Mouse (Mus musculus) kidney, embryonic 16.5 days (tissue): ENCODE data around the gene Gucy2c. TPM values are rescaled to one million over a fixed set of nuclear protein-coding genes. Genes with fewer than 3 reads are reported as not detected.

Experiments used
- ATAC-seq: fragments of 200-750 bp; cut with Nextera tagmentation; 2 replicates; pipeline ENCODE4 v1.8.0; 2017; ENCODE audit warnings: moderate TSS enrichment; ENCODE audit not compliant: low FRiP score, low TSS enrichment
- H3K27ac ChIP-seq: fragments of 300-500 bp; sonication (generic); 2 replicates; pipeline ENCODE4 v1.5.1; 2014; ENCODE audit warnings: low read length
- H3K27me3 ChIP-seq: fragments of 300-500 bp; sonication (generic); 2 replicates; pipeline ENCODE4 v1.6.1; 2014; ENCODE audit warnings: low read length, control low read depth, mixed read lengths; ENCODE audit not compliant: insufficient read depth
- H3K36me3 ChIP-seq: fragments of 300-500 bp; sonication (generic); 2 replicates; pipeline ENCODE4 v1.6.1; 2014; ENCODE audit warnings: low read length, control low read depth, mixed read lengths; ENCODE audit not compliant: insufficient read depth
- H3K4me1 ChIP-seq: fragments of 300-500 bp; sonication (generic); 2 replicates; pipeline ENCODE4 v1.6.1; 2014; ENCODE audit warnings: low read length, control low read depth, mixed read lengths; ENCODE audit not compliant: insufficient read depth
- H3K4me2 ChIP-seq: fragments of 300-500 bp; sonication (generic); replicated peaks from 2 replicates; pipeline ENCODE4 v1.6.1; 2014; ENCODE audit warnings: low read depth, low read length
- H3K4me3 ChIP-seq: fragments of 300-500 bp; sonication (generic); 2 replicates; pipeline ENCODE4 v1.5.1; 2014; ENCODE audit warnings: mild to moderate bottlenecking, low read length
- H3K9ac ChIP-seq: fragments of 300-500 bp; sonication (generic); replicated peaks from 2 replicates; pipeline ENCODE4 v1.6.1; 2014; ENCODE audit warnings: low read length
- H3K9me3 ChIP-seq: fragments of 300-500 bp; sonication (generic); 2 replicates; pipeline ENCODE4 v1.6.1; 2016; ENCODE audit warnings: low read length, control low read depth
- WGBS: fragments of 180-500 bp; shearing (Covaris S2); extraction: QIAGEN DNeasy Blood & Tissue Kit; methylation state at CpG from one replicate; pipeline ENCODE4 v1.1.7; 2014; 5-methylcytosine and 5-hydroxymethylcytosine counted together
- polyA plus RNA-seq: library from polyadenylated mRNA; unstranded; fragments of >200 nt; fragmentation: Nextera tagmentation; extraction: Ambion mirVana; gene quantifications from 2 replicates; pipeline ENCODE4 v1.2.1, GENCODE M21; 2015

The Gucy2c gene
- polyA plus RNA-seq, 1 experiment from 2014 or later = 0.11 TPM

GRCm38 (mm10) chr6:136793831-136794525 lies 12.4 kb upstream of the Gucy2c start:
- Histone ChIP-seq H3K9me3 (no peaks in the 10 kb centered on the region), H3K9ac (peak overlapping the region; percentile 63), H3K4me1 (peaks cover 14% of the 10 kb centered on the region), H3K36me3 (no peaks in the 10 kb centered on the region), H3K27ac (no peak overlapping the region), H3K4me3 (peak overlapping the region; percentile 52), H3K4me2 (peak overlapping the region; percentile 93), H3K27me3 (no peaks in the 10 kb centered on the region)
- ATAC-seq = 0 out of 2 replicates have a peak, but pooled peaks have one; percentile 39
- WGBS = under 1% methylated on average over 21 of the region's 24 CpGs

DNA sequence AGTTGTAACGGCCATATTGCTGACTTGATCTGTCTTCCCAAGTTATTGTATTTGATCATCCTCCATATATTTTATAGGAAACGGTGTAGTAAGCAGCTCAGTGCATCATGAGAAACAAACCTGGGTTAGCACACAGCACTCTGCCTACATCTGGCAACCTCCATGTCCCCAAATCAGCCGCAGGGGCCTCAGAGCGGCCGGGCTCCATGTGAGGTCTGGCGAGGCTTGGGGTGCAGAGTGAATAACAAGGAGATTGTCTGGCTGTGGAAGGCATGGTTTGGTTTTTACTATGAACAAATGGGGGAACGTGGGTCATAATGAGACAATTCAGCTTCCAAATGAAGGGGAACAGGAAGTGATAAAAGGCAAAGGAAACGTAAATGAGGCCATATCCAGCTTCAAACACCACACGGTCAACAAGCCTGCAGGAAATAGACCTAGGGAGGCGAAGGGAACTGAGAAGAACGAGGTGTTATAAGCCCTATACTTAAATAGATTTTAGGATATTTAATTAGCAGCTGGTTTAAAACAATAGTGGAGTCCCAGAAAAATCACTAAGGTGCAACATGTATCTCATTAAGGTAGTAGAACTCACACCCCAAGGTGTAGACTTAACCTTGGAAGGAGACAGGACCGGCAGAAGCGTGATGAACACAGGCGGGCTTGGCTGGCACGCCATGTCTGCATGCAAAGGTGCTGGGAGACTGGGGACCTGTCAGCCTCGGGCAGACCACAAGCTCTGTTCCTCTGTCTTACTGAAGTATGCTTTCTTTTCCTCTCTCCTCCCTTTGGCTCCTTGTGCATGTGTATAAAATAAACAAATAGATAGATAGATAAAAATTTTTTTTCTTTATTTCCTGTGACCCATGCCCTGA lies 11.6 kb upstream of the Gucy2c start:
- no peak for ATAC-seq
- no peaks in the 10 kb centered on the region for H3K9me3 ChIP-seq

GRCm38 (mm10) chr6:136789391-136789971 lies 7.9 kb upstream of the Gucy2c start:
- Histone ChIP-seq H3K27ac (peak overlapping the region; percentile 68; the same call in 1 of the 2 replicates), H3K4me1 (peaks cover 16% of the 10 kb centered on the region), H3K9ac (no peak overlapping the region), H3K4me2 (no peak overlapping the region), H3K4me3 (no peak overlapping the region), H3K27me3 (no peaks in the 10 kb centered on the region), H3K36me3 (no peaks in the 10 kb centered on the region), H3K9me3 (no peaks in the 10 kb centered on the region)
- ATAC-seq = peak; percentile 77
- WGBS = 37% methylated on average over 5 of the region's 5 CpGs

More for the DNA sequence above, 11.6 kb upstream of the Gucy2c start:
- peak overlapping the region; percentile 63 for H3K9ac ChIP-seq
- peaks cover 16% of the 10 kb centered on the region for H3K4me1 ChIP-seq
- no peaks in the 10 kb centered on the region for H3K36me3 ChIP-seq
- H3K4me3 ChIP-seq = peak overlapping the region; percentile 52
- WGBS = 25% methylated on average over 16 of the region's 16 CpGs
- peak overlapping the region; percentile 93 for H3K4me2 ChIP-seq
- H3K27ac ChIP-seq = no peak overlapping the region
- no peaks in the 10 kb centered on the region for H3K27me3 ChIP-seq

DNA sequence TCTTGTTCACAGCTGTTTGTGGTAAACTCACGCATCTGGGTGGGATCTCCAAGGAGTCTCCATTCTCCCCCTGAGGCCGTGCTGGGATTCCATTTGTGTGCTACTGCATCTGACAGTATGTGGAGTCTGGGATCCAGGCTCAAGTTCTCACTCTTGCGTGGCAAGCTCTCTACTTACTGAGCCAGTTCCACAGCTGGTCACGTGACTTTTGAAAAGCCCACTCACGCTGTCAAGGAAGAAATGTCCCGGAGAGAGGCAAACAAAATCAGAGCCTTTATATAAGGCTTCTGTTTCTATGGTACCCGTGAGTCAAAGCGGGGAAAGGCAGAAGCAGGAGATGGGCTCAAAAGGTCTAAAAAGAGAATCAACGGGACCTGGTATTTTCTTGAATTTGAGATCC lies 1.2 kb upstream of the Gucy2c start:
- no peak for ATAC-seq
- 85% methylated on average over 9 of the region's 9 CpGs for WGBS
- no peak overlapping the region for H3K4me3 ChIP-seq
- no peaks in the 10 kb centered on the region for H3K36me3 ChIP-seq
- H3K27me3 ChIP-seq = no peaks in the 10 kb centered on the region
- no peak overlapping the region for H3K4me2 ChIP-seq
- H3K9ac ChIP-seq = no peak overlapping the region
- no peaks in the 10 kb centered on the region for H3K4me1 ChIP-seq
- no peaks in the 10 kb centered on the region for H3K9me3 ChIP-seq
- no peak overlapping the region for H3K27ac ChIP-seq

- H3K27me3 ChIP-seq = no peaks in the 10 kb centered on the region
- no peaks in the 10 kb centered on the region for H3K9me3 ChIP-seq
- no peak overlapping the region for H3K4me3 ChIP-seq
- no peak overlapping the region for H3K9ac ChIP-seq
- no peaks in the 10 kb centered on the region for H3K36me3 ChIP-seq
- ATAC-seq = no peak
- no peak overlapping the region for H3K4me2 ChIP-seq
- H3K4me1 ChIP-seq = no peaks in the 10 kb centered on the region
- no peak overlapping the region for H3K27ac ChIP-seq
- WGBS = 87% methylated on average over 12 of the region's 12 CpGs
These were observed 581 bp upstream of the Gucy2c start for GRCm38 (mm10) chr6:136782146-136782545.

- H3K4me2 ChIP-seq = no peak overlapping the region
- no peaks in the 10 kb centered on the region for H3K36me3 ChIP-seq
- no peaks in the 10 kb centered on the region for H3K27me3 ChIP-seq
- H3K4me1 ChIP-seq = no peaks in the 10 kb centered on the region
- no peaks in the 10 kb centered on the region for H3K9me3 ChIP-seq
- H3K9ac ChIP-seq = no peak overlapping the region
- H3K4me3 ChIP-seq = no peak overlapping the region
- no peak for ATAC-seq
- 81% methylated on average over 1 of the region's 1 CpGs for WGBS
- H3K27ac ChIP-seq = no peak overlapping the region
These were observed 5.2 kb downstream of the Gucy2c start for GRCm38 (mm10) chr6:136776392-136776791.

DNA sequence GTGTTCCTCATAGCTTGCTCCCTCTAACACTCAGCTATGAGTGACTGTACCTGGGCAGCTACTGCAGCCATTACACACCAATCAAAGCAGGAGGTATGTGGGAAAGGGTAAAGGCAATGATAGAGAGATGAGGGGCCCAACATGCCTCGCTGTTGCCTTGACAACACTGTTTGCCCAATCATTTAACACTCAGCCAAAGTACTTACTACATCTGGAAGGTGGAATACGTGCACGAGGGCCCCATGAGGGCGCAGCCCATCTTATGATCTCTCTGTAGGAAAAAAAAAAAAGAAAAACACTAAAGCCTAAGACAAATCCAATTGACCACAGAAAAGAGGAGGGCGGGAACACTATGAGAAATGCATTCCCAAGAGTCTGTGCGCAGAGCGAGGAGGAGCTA lies 11.7 kb downstream of the Gucy2c start:
- no peaks in the 10 kb centered on the region for H3K27me3 ChIP-seq
- WGBS = 88% methylated on average over 7 of the region's 7 CpGs
- H3K4me2 ChIP-seq = no peak overlapping the region
- H3K36me3 ChIP-seq = no peaks in the 10 kb centered on the region
- no peaks in the 10 kb centered on the region for H3K9me3 ChIP-seq
- H3K9ac ChIP-seq = no peak overlapping the region
- H3K4me3 ChIP-seq = no peak overlapping the region
- no peak overlapping the region for H3K27ac ChIP-seq
- ATAC-seq = no peak
- no peaks in the 10 kb centered on the region for H3K4me1 ChIP-seq

DNA sequence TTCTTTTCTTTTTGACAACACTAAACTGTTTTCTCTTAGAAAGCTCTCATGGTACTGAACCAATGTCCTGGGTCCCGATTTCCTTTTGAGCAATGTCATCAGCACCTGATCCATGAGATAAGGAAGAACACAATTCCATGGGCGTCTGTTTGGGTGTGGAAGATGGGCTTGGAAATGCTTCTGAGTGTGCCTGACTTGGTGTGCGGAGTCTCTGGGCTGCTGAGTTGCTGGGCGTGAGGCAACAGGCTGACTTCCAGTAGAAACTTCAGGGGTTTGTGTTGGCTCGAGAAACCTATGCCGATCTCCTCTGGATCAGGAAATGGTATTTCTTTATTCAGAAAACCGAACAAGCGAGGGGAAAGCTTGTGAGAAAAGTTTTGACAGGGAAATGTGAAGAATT lies 12.4 kb downstream of the Gucy2c start:
- H3K4me2 ChIP-seq = no peak overlapping the region
- WGBS = 82% methylated on average over 8 of the region's 8 CpGs
- H3K9me3 ChIP-seq = no peaks in the 10 kb centered on the region
- no peak overlapping the region for H3K27ac ChIP-seq
- H3K27me3 ChIP-seq = no peaks in the 10 kb centered on the region
- H3K4me3 ChIP-seq = no peak overlapping the region
- H3K36me3 ChIP-seq = no peaks in the 10 kb centered on the region
- H3K4me1 ChIP-seq = 0 out of 2 replicates have a peak, but pooled peaks cover under 1% of the 10 kb centered on the region
- ATAC-seq = no peak
- H3K9ac ChIP-seq = no peak overlapping the region

- WGBS = 76% methylated on average over 1 of the region's 1 CpGs
- ATAC-seq = no peak
- H3K9me3 ChIP-seq = no peaks in the 10 kb centered on the region
- no peak overlapping the region for H3K4me3 ChIP-seq
- 0 out of 2 replicates have a peak, but pooled peaks cover 5% of the 10 kb centered on the region for H3K4me1 ChIP-seq
- H3K27me3 ChIP-seq = no peaks in the 10 kb centered on the region
- H3K9ac ChIP-seq = no peak overlapping the region
- no peaks in the 10 kb centered on the region for H3K36me3 ChIP-seq
- H3K4me2 ChIP-seq = no peak overlapping the region
- H3K27ac ChIP-seq = no peak overlapping the region
These were observed 17.7 kb downstream of the Gucy2c start for GRCm38 (mm10) chr6:136763912-136764311.
